Mouse (Mus musculus) midbrain, embryonic 14.5 days (tissue): ENCODE measurements around the gene Lnpk. TPM values are rescaled to one million over a fixed set of nuclear protein-coding genes. Genes with fewer than 3 reads are reported as not detected.

ENCODE experiments used
- ATAC-seq: fragments of 200-750 bp; cut with Nextera tagmentation; 2 replicates; pipeline ENCODE4 v1.8.0; 2017; ENCODE audit warnings: moderate number of reproducible peaks, moderate library complexity; ENCODE audit not compliant: low FRiP score, low TSS enrichment
- DNase-seq: peaks from one replicate; pipeline ENCODE4 v3.0.0-alpha.2; 2015
- H3K27ac ChIP-seq: fragments of 300-500 bp; sonication (generic); replicated peaks from 2 replicates; pipeline ENCODE4 v1.5.1; 2014; ENCODE audit warnings: mild to moderate bottlenecking, low read depth, low read length, moderate library complexity
- H3K27me3 ChIP-seq: fragments of 300-500 bp; sonication (generic); 2 replicates; pipeline ENCODE4 v1.6.1; 2014; ENCODE audit warnings: low read length, control low read depth, mixed read lengths; ENCODE audit not compliant: control insufficient read depth, insufficient read depth
- H3K36me3 ChIP-seq: fragments of 300-500 bp; sonication (generic); 2 replicates; pipeline ENCODE4 v1.6.1; 2014; ENCODE audit warnings: low read length, control low read depth; ENCODE audit not compliant: control insufficient read depth, insufficient read depth
- H3K4me1 ChIP-seq: fragments of 300-500 bp; sonication (generic); 2 replicates; pipeline ENCODE4 v1.6.1; 2014; ENCODE audit warnings: mild to moderate bottlenecking, antibody characterized with exemption, low read length, control low read depth; ENCODE audit not compliant: control insufficient read depth, insufficient read depth
- H3K4me2 ChIP-seq: fragments of 300-500 bp; sonication (generic); 2 replicates; pipeline ENCODE4 v1.6.1; 2014; ENCODE audit warnings: mild to moderate bottlenecking, low read length, moderate library complexity
- H3K4me3 ChIP-seq: fragments of 300-500 bp; sonication (generic); replicated peaks from 2 replicates; pipeline ENCODE4 v1.5.1; 2014; ENCODE audit warnings: low read depth, low read length
- H3K9ac ChIP-seq: fragments of 300-500 bp; sonication (generic); replicated peaks from 2 replicates; pipeline ENCODE4 v1.6.1; 2014; ENCODE audit warnings: mild to moderate bottlenecking, low read length, moderate library complexity
- H3K9me3 ChIP-seq: fragments of 300-500 bp; sonication (generic); 2 replicates; pipeline ENCODE4 v1.6.1; 2016; ENCODE audit warnings: low read length, control low read depth, mixed read lengths; ENCODE audit not compliant: control insufficient read depth
- WGBS: fragments of 180-500 bp; shearing (Covaris S2); extraction: QIAGEN DNeasy Blood & Tissue Kit; methylation state at CpG from one replicate; pipeline ENCODE4 v1.1.7; 2014; 5-methylcytosine and 5-hydroxymethylcytosine counted together
- polyA plus RNA-seq: library from polyadenylated mRNA; unstranded; fragments of >200 nt; fragmentation: Nextera tagmentation; extraction: Ambion mirVana; gene quantifications from 2 replicates; pipeline ENCODE4 v1.2.1, GENCODE M21; 2014

The Lnpk gene
- polyA plus RNA-seq, 1 experiment from 2014 or later = 58.2 TPM

GRCm38 (mm10) chr2:74597169-74597568 lies 17.9 kb upstream of the Lnpk start:
- H3K4me2 ChIP-seq = no peak overlapping the region
- no peaks in the 10 kb centered on the region for H3K4me1 ChIP-seq
- H3K36me3 ChIP-seq = no peaks in the 10 kb centered on the region
- WGBS = 87% methylated on average over 3 of the region's 3 CpGs
- H3K27me3 ChIP-seq = no peaks in the 10 kb centered on the region
- no peaks in the 10 kb centered on the region for H3K9me3 ChIP-seq
- ATAC-seq (no peak), DNase-seq (no peak)
- no peak overlapping the region for H3K4me3 ChIP-seq
- no peak overlapping the region for H3K9ac ChIP-seq
- H3K27ac ChIP-seq = no peak overlapping the region

- Histone ChIP-seq H3K4me1 (no peaks in the 10 kb centered on the region), H3K4me3 (no peak overlapping the region), H3K36me3 (no peaks in the 10 kb centered on the region), H3K27me3 (no peaks in the 10 kb centered on the region), H3K9me3 (no peaks in the 10 kb centered on the region), H3K4me2 (no peak overlapping the region), H3K9ac (no peak overlapping the region), H3K27ac (no peak overlapping the region)
- ATAC-seq = no peak
- DNase-seq = no peak
These were observed 16.9 kb upstream of the Lnpk start for GRCm38 (mm10) chr2:74596094-74596493.

GRCm38 (mm10) chr2:74578146-74578842 lies 941 bp downstream of the Lnpk start:
- Histone ChIP-seq H3K4me1 (peaks cover 11% of the 10 kb centered on the region; the same call in 1 of the 2 replicates), H3K27me3 (no peaks in the 10 kb centered on the region), H3K27ac (peak overlapping the region; percentile 85), H3K36me3 (no peaks in the 10 kb centered on the region), H3K9me3 (no peaks in the 10 kb centered on the region), H3K4me3 (peak overlapping the region; percentile 91), H3K4me2 (peak overlapping the region; percentile 79), H3K9ac (peak overlapping the region; percentile 90)
- ATAC-seq = peak; percentile 76
- under 1% methylated on average over 55 of the region's 55 CpGs for WGBS
- peak; percentile 54 for DNase-seq

GRCm38 (mm10) chr2:74570390-74570789 lies 8.8 kb downstream of the Lnpk start:
- DNase-seq (no peak), ATAC-seq (no peak)
- no peaks in the 10 kb centered on the region for H3K4me1 ChIP-seq
- no peaks in the 10 kb centered on the region for H3K9me3 ChIP-seq
- H3K4me3 ChIP-seq = no peak overlapping the region
- H3K27ac ChIP-seq = no peak overlapping the region
- H3K27me3 ChIP-seq = no peaks in the 10 kb centered on the region
- H3K36me3 ChIP-seq = peaks cover 12% of the 10 kb centered on the region; the same call in 1 of the 2 replicates
- no peak overlapping the region for H3K9ac ChIP-seq
- no peak overlapping the region for H3K4me2 ChIP-seq
- WGBS = 70% methylated on average over 4 of the region's 4 CpGs

- DNase-seq (no peak), ATAC-seq (no peak)
- Histone ChIP-seq H3K9me3 (no peaks in the 10 kb centered on the region), H3K4me3 (no peak overlapping the region), H3K27me3 (no peaks in the 10 kb centered on the region), H3K4me1 (no peaks in the 10 kb centered on the region), H3K27ac (no peak overlapping the region), H3K4me2 (no peak overlapping the region), H3K9ac (no peak overlapping the region), H3K36me3 (peaks cover 5% of the 10 kb centered on the region; the same call in 1 of the 2 replicates)
- 81% methylated on average over 2 of the region's 2 CpGs for WGBS
These were observed 19.4 kb downstream of the Lnpk start for GRCm38 (mm10) chr2:74559822-74560221.

GRCm38 (mm10) chr2:74559092-74559491 lies 20.1 kb downstream of the Lnpk start:
- Histone ChIP-seq H3K27ac (no peak overlapping the region), H3K4me2 (no peak overlapping the region), H3K4me3 (no peak overlapping the region), H3K36me3 (peaks cover 9% of the 10 kb centered on the region), H3K9me3 (no peaks in the 10 kb centered on the region), H3K4me1 (no peaks in the 10 kb centered on the region), H3K27me3 (no peaks in the 10 kb centered on the region), H3K9ac (no peak overlapping the region)
- ATAC-seq (no peak), DNase-seq (no peak)
- WGBS = 90% methylated on average over 2 of the region's 2 CpGs

- no peaks in the 10 kb centered on the region for H3K27me3 ChIP-seq
- no peaks in the 10 kb centered on the region for H3K4me1 ChIP-seq
- 18% methylated on average over 2 of the region's 2 CpGs for WGBS
- no peak overlapping the region for H3K9ac ChIP-seq
- DNase-seq (no peak), ATAC-seq (no peak)
- no peak overlapping the region for H3K4me3 ChIP-seq
- no peak overlapping the region for H3K4me2 ChIP-seq
- no peaks in the 10 kb centered on the region for H3K9me3 ChIP-seq
- H3K36me3 ChIP-seq = peaks cover 22% of the 10 kb centered on the region
- no peak overlapping the region for H3K27ac ChIP-seq
These were observed 21.8 kb downstream of the Lnpk start for GRCm38 (mm10) chr2:74557451-74557850.

GRCm38 (mm10) chr2:74551929-74552328 lies 27.3 kb downstream of the Lnpk start:
- no peak overlapping the region for H3K27ac ChIP-seq

GRCm38 (mm10) chr2:74548306-74548705 lies 30.9 kb downstream of the Lnpk start:
- Histone ChIP-seq H3K9ac (no peak overlapping the region), H3K27me3 (no peaks in the 10 kb centered on the region), H3K36me3 (peaks cover 6% of the 10 kb centered on the region), H3K27ac (no peak overlapping the region), H3K4me2 (no peak overlapping the region), H3K4me1 (no peaks in the 10 kb centered on the region), H3K9me3 (no peaks in the 10 kb centered on the region), H3K4me3 (no peak overlapping the region)
- ATAC-seq = no peak
- no peak for DNase-seq
- WGBS = 69% methylated on average over 2 of the region's 2 CpGs

More at GRCm38 (mm10) chr2:74551929-74552328, 27.3 kb downstream of the Lnpk start:
- DNase-seq = no peak
- no peak for ATAC-seq
- Histone ChIP-seq H3K9me3 (no peaks in the 10 kb centered on the region), H3K36me3 (peaks cover 17% of the 10 kb centered on the region), H3K4me3 (no peak overlapping the region), H3K4me2 (no peak overlapping the region), H3K9ac (no peak overlapping the region), H3K4me1 (no peaks in the 10 kb centered on the region), H3K27me3 (no peaks in the 10 kb centered on the region)
